Comparison of ENCODE assay signal across 15 mouse cellular contexts in genomic region chr16:96514466-96514865, GRCm38 (mm10). TPM values are rescaled to one million over a fixed set of nuclear protein-coding genes. Genes with fewer than 3 reads are reported as not detected.
"Had no signal": no experiment of that assay in that cellular context is flagged by ENCODE, and none has a peak within 500 bp of the region (broad histone marks: within the 10 kb centered on the region; RNA-seq: fewer than 3 reads in every experiment).

No protein-coding gene starts in this region.

- H3K36me3 ChIP-seq: limb, embryonic 13.5 days; midbrain, embryonic 13.5 days; neural tube, embryonic 15.5 days had no signal

- H3K27me3 ChIP-seq: limb, embryonic 13.5 days; midbrain, embryonic 13.5 days; neural tube, embryonic 15.5 days had no signal

- H3K9me3 ChIP-seq: limb, embryonic 13.5 days; midbrain, embryonic 13.5 days; neural tube, embryonic 15.5 days had no signal

- ATAC-seq: midbrain, embryonic 13.5 days had no signal

- H3K4me2 ChIP-seq: limb, embryonic 13.5 days; midbrain, embryonic 13.5 days; neural tube, embryonic 15.5 days had no signal

- H3K9ac ChIP-seq: limb, embryonic 13.5 days; liver, embryonic 14.5 days; midbrain, embryonic 13.5 days; neural tube, embryonic 15.5 days had no signal

- H3K4me1 ChIP-seq: limb, embryonic 13.5 days had no signal

- DNase-seq: kidney, postnatal 36 days; layer of hippocampus, adult 9-11 months; layer of hippocampus, postnatal 36 days; lung, adult 18-20 months; right cerebral cortex, adult 18-20 months; right cerebral cortex, postnatal 25 days; thymus, postnatal 4 days had no signal

- H3K27ac ChIP-seq: kidney, postnatal 0 days; limb, embryonic 13.5 days; liver, embryonic 14.5 days; midbrain, embryonic 13.5 days; neural tube, embryonic 15.5 days had no signal

- H3K4me3 ChIP-seq: limb, embryonic 13.5 days; midbrain, embryonic 13.5 days; myocyte; neural tube, embryonic 15.5 days had no signal

RNA-seq across cellular contexts. Expression of gene Pcp4, which starts 47.1 kb away (rescaled TPM):
- total RNA-seq: liver, adult 2 months; megakaryocyte-erythroid progenitor cell, adult 5-6 weeks had no signal
- polyA plus RNA-seq: liver, adult 2 months; myocyte had no signal
